Mouse (Mus musculus): ENCODE results near the gene M1ap.

The M1ap gene

GRCm38 (mm10) chr6:82946651-82947050 is at the start of gene M1ap:
Gene M1ap (plus strand): TSS chr6:82946902.
- DNase-seq (ENCODE audit: low spot score in 2 of 2) = no peak

GRCm38 (mm10) chr6:82897311-82897710 is 49.4 kb upstream of the M1ap start:
- no peak for DNase-seq (ENCODE audit: low spot score in 2 of 2)

GRCm38 (mm10) chr6:82898227-82898626 is 48.5 kb upstream of the M1ap start:
- no peak for DNase-seq (ENCODE audit: low spot score in 2 of 2)

- no peak for DNase-seq (ENCODE audit: low spot score in 2 of 2)
Measured at GRCm38 (mm10) chr6:82898745-82899144, 48.0 kb upstream of the M1ap start.

GRCm38 (mm10) chr6:82902559-82902958 is 44.1 kb upstream of the M1ap start:
- DNase-seq (ENCODE audit: low spot score in 2 of 2) = no peak

- no peak for DNase-seq (ENCODE audit: low spot score in 2 of 2)
Measured at GRCm38 (mm10) chr6:82906985-82907384, 39.7 kb upstream of the M1ap start.

- DNase-seq (ENCODE audit: low spot score in 2 of 2) = no peak
Measured at GRCm38 (mm10) chr6:82908034-82908433, 38.7 kb upstream of the M1ap start.

GRCm38 (mm10) chr6:82909136-82909855 is 37.4 kb upstream of the M1ap start:
- no peak for DNase-seq (ENCODE audit: low spot score in 2 of 2)

- DNase-seq (ENCODE audit: low spot score in 2 of 2) = no peak
Measured at GRCm38 (mm10) chr6:82911303-82911702, 35.4 kb upstream of the M1ap start.

GRCm38 (mm10) chr6:82913336-82914247 is 33.1 kb upstream of the M1ap start:
- peak in 1 of 2 experiments; percentile 9 for DNase-seq (ENCODE audit: low spot score in 2 of 2)

- DNase-seq (ENCODE audit: low spot score in 2 of 2) = peak; percentile 46 to 63
Measured at GRCm38 (mm10) chr6:82915889-82916288, 30.8 kb upstream of the M1ap start.

- DNase-seq (ENCODE audit: low spot score in 2 of 2) = no peak
Measured at GRCm38 (mm10) chr6:82916459-82916858, 30.2 kb upstream of the M1ap start.

GRCm38 (mm10) chr6:82917076-82917777 is 29.5 kb upstream of the M1ap start:
- DNase-seq (ENCODE audit: low spot score in 2 of 2) = no peak

GRCm38 (mm10) chr6:82917778-82918129 is 28.9 kb upstream of the M1ap start:
- DNase-seq (ENCODE audit: low spot score in 2 of 2) = peak in 1 of 2 experiments; percentile 26

- DNase-seq (ENCODE audit: low spot score in 2 of 2) = no peak
Measured at GRCm38 (mm10) chr6:82918371-82918770, 28.3 kb upstream of the M1ap start.

GRCm38 (mm10) chr6:82919520-82919919 is 27.2 kb upstream of the M1ap start:
- DNase-seq (ENCODE audit: low spot score in 2 of 2) = no peak

- DNase-seq (ENCODE audit: low spot score in 2 of 2) = no peak
Measured at GRCm38 (mm10) chr6:82921426-82922224, 25.1 kb upstream of the M1ap start.

- no peak for DNase-seq (ENCODE audit: low spot score in 2 of 2)
Measured at GRCm38 (mm10) chr6:82925005-82925404, 21.7 kb upstream of the M1ap start.

- DNase-seq (ENCODE audit: low spot score in 2 of 2) = no peak
Measured at GRCm38 (mm10) chr6:82926106-82926505, 20.6 kb upstream of the M1ap start.

GRCm38 (mm10) chr6:82926528-82926927 is 20.2 kb upstream of the M1ap start:
- DNase-seq (ENCODE audit: low spot score in 2 of 2) = no peak

GRCm38 (mm10) chr6:82927617-82928016 is 19.1 kb upstream of the M1ap start:
- DNase-seq (ENCODE audit: low spot score in 2 of 2) = no peak
